Mouse (Mus musculus) right cerebral cortex, postnatal 10 days (tissue): ENCODE measurements at regions not wholly inside any gene's neighbourhood (a gene's known extent, or its start where the extent isn't known, plus 50 kb on each side); places are given as distances from the start of the nearest gene placed in this dataset.

Experiments used
- DNase-seq, 2 experiments: peaks; one replicate each; pipeline ENCODE4 v3.0.0; 2021; ENCODE audit warnings: low spot score in 2 of 2

- DNase-seq = no peak
Measured at GRCm38 (mm10) chr6:139027696-139028095, 369.4 kb upstream of the Igbp1b start.

- DNase-seq = no peak
Measured at GRCm38 (mm10) chr6:139014526-139014925, 356.2 kb upstream of the Igbp1b start.

DNA sequence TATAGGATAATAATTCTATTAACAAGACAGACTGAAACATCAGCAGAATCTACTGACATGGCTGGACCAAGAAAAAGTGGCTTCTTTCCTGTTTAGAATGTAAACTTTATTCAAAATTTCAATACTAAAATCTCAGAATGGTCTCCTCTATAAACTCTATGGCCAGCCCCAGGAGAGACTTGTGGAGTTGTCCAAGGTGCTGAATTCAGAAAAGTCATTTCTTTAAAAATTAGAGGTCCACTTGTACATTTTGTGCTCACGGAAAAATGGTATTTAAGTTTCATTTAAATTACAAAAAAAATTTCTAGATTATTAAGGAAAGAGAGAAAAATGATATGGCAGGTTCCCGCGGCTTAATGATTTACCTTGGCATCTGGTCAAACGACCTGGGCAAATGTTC lies 352.2 kb upstream of the Igbp1b start:
- no peak for DNase-seq
